Mouse (Mus musculus) heart, embryonic 12.5 days (tissue): ENCODE measurements around the gene Svs5. TPM values are rescaled to one million over a fixed set of nuclear protein-coding genes. Genes with fewer than 3 reads are reported as not detected.

Experiments
- ATAC-seq: fragments of 200-750 bp; cut with Nextera tagmentation; 2 replicates; pipeline ENCODE4 v1.8.0; 2017; ENCODE audit warnings: moderate TSS enrichment, moderate library complexity; ENCODE audit not compliant: insufficient number of reproducible peaks, low FRiP score
- H3K27ac ChIP-seq: fragments of 300-500 bp; sonication (generic); 2 replicates; pipeline ENCODE4 v1.5.1; 2016; ENCODE audit warnings: mild to moderate bottlenecking, moderate library complexity; ENCODE audit not compliant: poor library complexity, severe bottlenecking
- H3K27me3 ChIP-seq: fragments of 300-500 bp; sonication (generic); replicated peaks from 2 replicates; pipeline ENCODE4 v1.6.1; 2016; ENCODE audit warnings: mild to moderate bottlenecking, moderate library complexity
- H3K36me3 ChIP-seq: fragments of 300-500 bp; sonication (generic); 2 replicates; pipeline ENCODE4 v1.6.1; 2016; ENCODE audit warnings: mild to moderate bottlenecking, moderate library complexity
- H3K4me1 ChIP-seq: fragments of 300-500 bp; sonication (generic); replicated peaks from 2 replicates; pipeline ENCODE4 v1.6.1; 2016; ENCODE audit warnings: mild to moderate bottlenecking
- H3K4me2 ChIP-seq: fragments of 300-500 bp; sonication (generic); 2 replicates; pipeline ENCODE4 v1.6.1; 2016; ENCODE audit warnings: mild to moderate bottlenecking, moderate library complexity
- H3K4me3 ChIP-seq: fragments of 300-500 bp; sonication (generic); 2 replicates; pipeline ENCODE4 v1.5.1; 2016; ENCODE audit warnings: mild to moderate bottlenecking
- H3K9ac ChIP-seq: fragments of 300-500 bp; sonication (generic); 2 replicates; pipeline ENCODE4 v1.6.1; 2016; ENCODE audit warnings: mild to moderate bottlenecking, moderate library complexity
- H3K9me3 ChIP-seq: fragments of 300-500 bp; sonication (generic); replicated peaks from 2 replicates; pipeline ENCODE4 v1.6.1; 2016; ENCODE audit warnings: mild to moderate bottlenecking, moderate library complexity
- WGBS: fragments of 180-500 bp; shearing (Covaris S2); methylation state at CpG from one replicate; pipeline ENCODE4 v1.1.7; 2016; 5-methylcytosine and 5-hydroxymethylcytosine counted together
- microRNA-seq: library from miRNA; unstranded; fragments of <30 nt; microRNA quantifications from one replicate; pipeline ENCODE4, GENCODE M21; 2017
- polyA plus RNA-seq: library from polyadenylated mRNA; unstranded; fragments of >200 nt; fragmentation: Nextera tagmentation; extraction: Ambion mirVana; gene quantifications from 2 replicates; pipeline ENCODE4 v1.2.1, GENCODE M21; 2016

The Svs5 gene
- polyA plus RNA-seq, 1 experiment from 2014 or later = not detected

DNA sequence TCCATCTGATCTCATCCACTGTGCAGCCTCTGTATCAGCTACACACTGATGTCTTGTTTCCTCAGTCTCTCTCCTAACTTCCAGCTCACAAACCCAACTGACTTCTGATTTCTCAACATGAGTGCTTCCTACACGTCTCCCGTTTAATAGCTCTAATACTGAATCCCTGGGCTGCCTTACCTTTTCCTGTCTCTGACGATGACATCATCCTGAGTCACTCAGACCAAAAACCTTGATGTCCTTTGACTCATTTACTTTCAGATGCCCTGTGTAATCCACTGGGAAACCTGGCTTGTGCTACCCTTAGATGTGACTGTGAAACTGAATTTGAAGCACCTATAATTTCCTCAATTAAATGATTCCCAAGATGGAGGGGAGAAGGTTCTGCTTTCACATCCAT is 50.4 kb downstream of the Svs5 start:
- no peaks in the 10 kb centered on the region for H3K9me3 ChIP-seq
- H3K9ac ChIP-seq = no peak overlapping the region
- no peak overlapping the region for H3K27ac ChIP-seq
- H3K4me1 ChIP-seq = peaks cover 11% of the 10 kb centered on the region; the same call in 1 of the 2 replicates
- peaks cover 17% of the 10 kb centered on the region for H3K27me3 ChIP-seq
- no peak overlapping the region for H3K4me3 ChIP-seq
- H3K4me2 ChIP-seq = no peak overlapping the region
- ATAC-seq = no peak
- no peaks in the 10 kb centered on the region for H3K36me3 ChIP-seq
- WGBS = 65% methylated on average over 3 of the region's 3 CpGs

Small RNA genes within 50 kb of the gene (microRNA-seq; reads per million reads assigned to microRNA genes)
- not detected for gene Mir7678

Other genes starting within 250 kb of the Svs5 start
- 0.15 and 0.18 TPM in 2 replicates for gene Kcns1, start 161.6 kb upstream of the Svs5 start, polyA plus RNA-seq
- gene Wfdc5, start 150.0 kb upstream of the Svs5 start, polyA plus RNA-seq = not detected in 2 replicates
- not detected in 2 replicates for gene Wfdc12, start 142.1 kb upstream of the Svs5 start, polyA plus RNA-seq
- not detected in 2 replicates for gene Wfdc15a, start 132.6 kb upstream of the Svs5 start, polyA plus RNA-seq
- gene Wfdc15b, start 111.1 kb upstream of the Svs5 start, polyA plus RNA-seq = not detected in 2 replicates
- gene Svs2, start 94.3 kb upstream of the Svs5 start, polyA plus RNA-seq = not detected in 2 replicates
- not detected in 2 replicates for gene Svs3b, start 76.1 kb upstream of the Svs5 start, polyA plus RNA-seq
- not detected in 2 replicates for gene Svs4, start 54.3 kb upstream of the Svs5 start, polyA plus RNA-seq
- not detected in 2 replicates for gene Svs3a, start 43.5 kb upstream of the Svs5 start, polyA plus RNA-seq
- not detected in 2 replicates for gene Svs6, start 16.0 kb upstream of the Svs5 start, polyA plus RNA-seq
- 0.44 and 1.2 TPM in 2 replicates for gene Slpi, start 56.4 kb downstream of the Svs5 start, polyA plus RNA-seq
- 0.19 and 0.28 TPM in 2 replicates for gene Rbpjl, start 70.4 kb downstream of the Svs5 start, polyA plus RNA-seq
- gene Matn4, start 72.4 kb downstream of the Svs5 start, polyA plus RNA-seq = 6.2 and 6.4 TPM in 2 replicates
- gene Sdc4, start 111.1 kb downstream of the Svs5 start, polyA plus RNA-seq = 40.1 and 40.6 TPM in 2 replicates
- gene Sys1, start 124.2 kb downstream of the Svs5 start, polyA plus RNA-seq = 36.4 and 40.3 TPM in 2 replicates
- 11.8 and 16.9 TPM in 2 replicates for gene Gm20458, start 128.2 kb downstream of the Svs5 start, polyA plus RNA-seq
- 0.19 TPM in 1 of 2 replicates, not detected in the other for gene Trp53tg5, start 141.0 kb downstream of the Svs5 start, polyA plus RNA-seq
- 7.3 and 11.3 TPM in 2 replicates for gene Dbndd2, start 153.4 kb downstream of the Svs5 start, polyA plus RNA-seq
- 53.4 and 54.3 TPM in 2 replicates for gene Pigt, start 164.8 kb downstream of the Svs5 start, polyA plus RNA-seq
- gene Wfdc2, start 229.7 kb downstream of the Svs5 start, polyA plus RNA-seq = 3.1 and 3.3 TPM in 2 replicates
- not detected in 2 replicates for gene Spint3, start 240.7 kb downstream of the Svs5 start, polyA plus RNA-seq